Mouse (Mus musculus): ENCODE measurements around the gene Pglyrp1. TPM values are rescaled to one million over a fixed set of nuclear protein-coding genes. Genes with fewer than 3 reads are reported as not detected.

Gene Pglyrp1
- polyA plus RNA-seq, 1 experiment from 2014 or later, result 18.2 TPM

GRCm38 (mm10) chr7:18917931-18918330, 46.8 kb downstream of the Pglyrp1 start:
- H3K27me3 ChIP-seq, result no peaks in the 10 kb centered on the region; the same call in 1 of the 2 replicates
- H3K27ac ChIP-seq (replicated peaks), result no peak overlapping the region
- WGBS, result 47% methylated on average over 3 of the region's 3 CpGs
- H3K36me3 ChIP-seq, result no peaks in the 10 kb centered on the region
- H3K9ac ChIP-seq (replicated peaks), result no peak overlapping the region
- H3K4me2 ChIP-seq (replicated peaks), result no peak overlapping the region
- no peaks in the 10 kb centered on the region for H3K9me3 ChIP-seq
- no peak for ATAC-seq (replicated peaks)
- H3K4me3 ChIP-seq, result no peak overlapping the region
- H3K4me1 ChIP-seq, result peaks cover 21% of the 10 kb centered on the region

GRCm38 (mm10) chr7:18921069-18921468, 49.9 kb downstream of the Pglyrp1 start:
- Histone ChIP-seq H3K4me1 (peaks cover 44% of the 10 kb centered on the region), H3K4me3 (0 out of 2 replicates have a peak overlapping the region, but pooled peaks have one; percentile 4), H3K9me3 (no peaks in the 10 kb centered on the region), H3K36me3 (no peaks in the 10 kb centered on the region), H3K4me2 (replicated peaks) (peak overlapping the region; percentile 24), H3K27ac (replicated peaks) (peak overlapping the region; percentile 51), H3K9ac (replicated peaks) (0 out of 2 replicates have a peak overlapping the region, but pooled peaks have one; percentile 23), H3K27me3 (no peaks in the 10 kb centered on the region; the same call in 1 of the 2 replicates)
- peak; percentile 10; the same call in 1 of the 2 replicates for ATAC-seq (replicated peaks)
- whole genome bisulfite sequencing, result 3% methylated on average over 12 of the region's 12 CpGs

- ATAC-seq (replicated peaks), result peak; percentile 18
- Histone ChIP-seq H3K27ac (replicated peaks) (peak overlapping the region; percentile 94), H3K4me2 (replicated peaks) (peak overlapping the region; percentile 33), H3K36me3 (no peaks in the 10 kb centered on the region), H3K9me3 (no peaks in the 10 kb centered on the region), H3K4me1 (peaks cover 57% of the 10 kb centered on the region), H3K4me3 (0 out of 2 replicates have a peak overlapping the region, but pooled peaks have one; percentile 5), H3K9ac (replicated peaks) (no peak overlapping the region), H3K27me3 (no peaks in the 10 kb centered on the region; the same call in 1 of the 2 replicates)
- 15% methylated on average over 5 of the region's 5 CpGs for WGBS
Observed at GRCm38 (mm10) chr7:18922807-18923206, 51.7 kb downstream of the Pglyrp1 start.

- peaks cover 62% of the 10 kb centered on the region for H3K4me1 ChIP-seq
- no peaks in the 10 kb centered on the region for H3K9me3 ChIP-seq
- H3K9ac ChIP-seq (replicated peaks), result no peak overlapping the region
- H3K36me3 ChIP-seq, result no peaks in the 10 kb centered on the region
- 62% methylated on average over 11 of the region's 11 CpGs for WGBS
- H3K27me3 ChIP-seq, result no peaks in the 10 kb centered on the region; the same call in 1 of the 2 replicates
- 0 out of 2 replicates have a peak overlapping the region, but pooled peaks have one; percentile 5 for H3K4me3 ChIP-seq
- no peak for ATAC-seq (replicated peaks)
- peak overlapping the region; percentile 33 for H3K4me2 ChIP-seq (replicated peaks)
- peak overlapping the region; percentile 94 for H3K27ac ChIP-seq (replicated peaks)
Observed at GRCm38 (mm10) chr7:18923267-18923666, 52.1 kb downstream of the Pglyrp1 start.

- peak overlapping the region; percentile 94 for H3K27ac ChIP-seq (replicated peaks)
- no peaks in the 10 kb centered on the region; the same call in 1 of the 2 replicates for H3K27me3 ChIP-seq
- no peaks in the 10 kb centered on the region for H3K36me3 ChIP-seq
- no peaks in the 10 kb centered on the region for H3K9me3 ChIP-seq
- no peak for ATAC-seq (replicated peaks)
- WGBS, result 11% methylated on average over 4 of the region's 4 CpGs
- H3K4me1 ChIP-seq, result peaks cover 67% of the 10 kb centered on the region
- no peak overlapping the region for H3K4me3 ChIP-seq
- peak overlapping the region; percentile 33 for H3K4me2 ChIP-seq (replicated peaks)
- H3K9ac ChIP-seq (replicated peaks), result no peak overlapping the region
Observed at GRCm38 (mm10) chr7:18923711-18924191, 52.6 kb downstream of the Pglyrp1 start.

- WGBS, result 5% methylated on average over 8 of the region's 8 CpGs
- H3K4me3 ChIP-seq, result no peak overlapping the region
- no peak overlapping the region for H3K9ac ChIP-seq (replicated peaks)
Observed at GRCm38 (mm10) chr7:18924321-18924720, 53.2 kb downstream of the Pglyrp1 start.

GRCm38 (mm10) chr7:18925162-18925938, 54.2 kb downstream of the Pglyrp1 start, which contains the start of gene Nova2:
Gene Nova2 (plus strand): TSS chr7:18925888.
- peak; percentile 82 for ATAC-seq (replicated peaks)
- Histone ChIP-seq H3K9me3 (no peaks in the 10 kb centered on the region), H3K4me3 (peak within 1 kb of the TSS; percentile 96), H3K36me3 (no peaks in the 10 kb centered on the region), H3K27ac (replicated peaks) (peak within 1 kb of the TSS; percentile 94), H3K4me1 (peaks cover 79% of the 10 kb centered on the region), H3K9ac (replicated peaks) (peak within 1 kb of the TSS; percentile 99), H3K4me2 (replicated peaks) (peak within 1 kb of the TSS; percentile 66), H3K27me3 (no peaks in the 10 kb centered on the region)
- WGBS, result under 1% methylated on average over 29 of the region's 45 CpGs

More at GRCm38 (mm10) chr7:18924321-18924720, 53.2 kb downstream of the Pglyrp1 start:
- peak overlapping the region; percentile 94 for H3K27ac ChIP-seq (replicated peaks)
- ATAC-seq (replicated peaks), result no peak
- H3K36me3 ChIP-seq, result no peaks in the 10 kb centered on the region
- no peaks in the 10 kb centered on the region for H3K27me3 ChIP-seq
- H3K9me3 ChIP-seq, result no peaks in the 10 kb centered on the region
- H3K4me2 ChIP-seq (replicated peaks), result peak overlapping the region; percentile 33; the same call in 1 of the 2 replicates
- H3K4me1 ChIP-seq, result peaks cover 72% of the 10 kb centered on the region

- Histone ChIP-seq H3K27ac (replicated peaks) (peak overlapping the region; percentile 94), H3K9me3 (no peaks in the 10 kb centered on the region), H3K4me3 (peak overlapping the region; percentile 96), H3K9ac (replicated peaks) (peak overlapping the region; percentile 99), H3K27me3 (no peaks in the 10 kb centered on the region), H3K36me3 (no peaks in the 10 kb centered on the region), H3K4me1 (peaks cover 79% of the 10 kb centered on the region), H3K4me2 (replicated peaks) (peak overlapping the region; percentile 66)
- ATAC-seq (replicated peaks), result peak; percentile 21
- WGBS, result under 1% methylated on average over 42 of the region's 42 CpGs
Observed at GRCm38 (mm10) chr7:18926041-18926790, 55.1 kb downstream of the Pglyrp1 start.

GRCm38 (mm10) chr7:18926911-18927310, 55.8 kb downstream of the Pglyrp1 start:
- Histone ChIP-seq H3K4me3 (peak overlapping the region; percentile 96), H3K9ac (replicated peaks) (peak overlapping the region; percentile 99), H3K9me3 (no peaks in the 10 kb centered on the region), H3K27ac (replicated peaks) (peak overlapping the region; percentile 94), H3K36me3 (no peaks in the 10 kb centered on the region), H3K27me3 (no peaks in the 10 kb centered on the region), H3K4me2 (replicated peaks) (peak overlapping the region; percentile 66), H3K4me1 (peaks cover 79% of the 10 kb centered on the region)
- ATAC-seq (replicated peaks), result no peak; the same call in 1 of the 2 replicates
- 37% methylated on average over 6 of the region's 6 CpGs for WGBS

GRCm38 (mm10) chr7:18927759-18928158, 56.6 kb downstream of the Pglyrp1 start:
- Histone ChIP-seq H3K27ac (replicated peaks) (peak overlapping the region; percentile 94), H3K4me2 (replicated peaks) (peak overlapping the region; percentile 66), H3K27me3 (no peaks in the 10 kb centered on the region), H3K4me3 (peak overlapping the region; percentile 96), H3K36me3 (no peaks in the 10 kb centered on the region), H3K4me1 (peaks cover 72% of the 10 kb centered on the region), H3K9me3 (no peaks in the 10 kb centered on the region), H3K9ac (replicated peaks) (peak overlapping the region; percentile 99; the same call in 1 of the 2 replicates)
- WGBS, result 56% methylated on average over 3 of the region's 3 CpGs
- ATAC-seq (replicated peaks), result no peak
